Mouse (Mus musculus) skeletal muscle tissue, postnatal 0 days (tissue): ENCODE results near the gene AW551984. TPM values are rescaled to one million over a fixed set of nuclear protein-coding genes. Genes with fewer than 3 reads are reported as not detected.

Source experiments
- polyA plus RNA-seq: library from polyadenylated mRNA; unstranded; fragments of >200 nt; fragmentation: Nextera tagmentation; extraction: Ambion mirVana; gene quantifications from 2 replicates; pipeline ENCODE4 v1.2.1, GENCODE M21; 2015

The AW551984 gene
- polyA plus RNA-seq = 294 and 327 TPM in 2 replicates

GRCm38 (mm10) chr9:39603999-39604453, at the start of gene AW551984:
Gene AW551984 (minus strand): TSS chr9:39604403.

GRCm38 (mm10) chr9:39644785-39645184, 40.6 kb upstream of the AW551984 start, which contains the start of gene Olfr961:
Gene Olfr961 (plus strand): TSS chr9:39645085.

GRCm38 (mm10) chr9:39621073-39621472, 16.9 kb upstream of the AW551984 start, which contains the start of gene Olfr960:
Gene Olfr960 (plus strand): TSS chr9:39621373.

GRCm38 (mm10) chr9:39610355-39610754, 6.2 kb upstream of the AW551984 start, which contains the start of gene Olfr148:
Gene Olfr148 (plus strand): TSS chr9:39610655.

GRCm38 (mm10) chr9:39575469-39575868, 28.7 kb downstream of the AW551984 start, which contains the start of gene Olfr959:
Gene Olfr959 (minus strand): TSS chr9:39575569.

GRCm38 (mm10) chr9:39553946-39554345, 50.3 kb downstream of the AW551984 start, which contains the start of gene Olfr958:
Gene Olfr958 (minus strand): TSS chr9:39554054.

Other genes with a start within 250 kb of the AW551984 start
- not detected in 2 replicates for gene Olfr951, start 217.0 kb downstream of the AW551984 start, polyA plus RNA-seq
- gene Olfr952, start 177.3 kb downstream of the AW551984 start, polyA plus RNA-seq = not detected in 2 replicates
- gene Olfr954, start 147.7 kb downstream of the AW551984 start, polyA plus RNA-seq = not detected in 2 replicates
- not detected in 2 replicates for gene Olfr955, start 132.5 kb downstream of the AW551984 start, polyA plus RNA-seq
- gene Olfr44, start 110.4 kb downstream of the AW551984 start, polyA plus RNA-seq = not detected in 2 replicates
- not detected in 2 replicates for gene Olfr957, start 88.6 kb downstream of the AW551984 start, polyA plus RNA-seq
- gene Olfr958, start 50.3 kb downstream of the AW551984 start, polyA plus RNA-seq = not detected in 2 replicates
- gene Olfr959, start 28.8 kb downstream of the AW551984 start, polyA plus RNA-seq = not detected in 2 replicates
- gene Olfr148, start 6.3 kb upstream of the AW551984 start, polyA plus RNA-seq = not detected in 2 replicates
- not detected in 2 replicates for gene Olfr960, start 17.0 kb upstream of the AW551984 start, polyA plus RNA-seq
- not detected in 2 replicates for gene Olfr961, start 40.7 kb upstream of the AW551984 start, polyA plus RNA-seq
- gene Olfr963, start 62.8 kb upstream of the AW551984 start, polyA plus RNA-seq = not detected in 2 replicates
- not detected in 2 replicates for gene Olfr149, start 102.7 kb upstream of the AW551984 start, polyA plus RNA-seq
- gene Olfr965, start 107.0 kb upstream of the AW551984 start, polyA plus RNA-seq = not detected in 2 replicates
- gene Olfr150, start 126.6 kb upstream of the AW551984 start, polyA plus RNA-seq = not detected in 2 replicates
- gene Olfr967, start 141.8 kb upstream of the AW551984 start, polyA plus RNA-seq = not detected in 2 replicates
- gene Olfr968, start 178.8 kb upstream of the AW551984 start, polyA plus RNA-seq = not detected in 2 replicates
- not detected in 2 replicates for gene Olfr969, start 186.5 kb upstream of the AW551984 start, polyA plus RNA-seq
- gene Olfr970, start 204.5 kb upstream of the AW551984 start, polyA plus RNA-seq = not detected in 2 replicates
- gene Olfr971, start 232.5 kb upstream of the AW551984 start, polyA plus RNA-seq = not detected in 2 replicates